Mouse (Mus musculus) bone marrow macrophage, adult 2 months (primary cell): ENCODE results near the gene Npas3.

ENCODE experiments used
- CTCF ChIP-seq: IDR thresholded peaks from 2 replicates; pipeline ENCODE4 v1.5.1; 2012; ENCODE audit warnings: low read depth, mild to moderate bottlenecking, low read length, moderate library complexity
- POLR2A ChIP-seq: IDR thresholded peaks from 2 replicates; pipeline ENCODE4 v1.6.1; 2012; ENCODE audit warnings: mild to moderate bottlenecking, low read depth, low read length, borderline replicate concordance

GRCm38 (mm10) chr12:53317801-53318200, 69.3 kb downstream of the Npas3 start:
- TF ChIP-seq CTCF (no peak), POLR2A (no peak)
